Mouse (Mus musculus): ENCODE measurements around the gene Cela3b. TPM values are rescaled to one million over a fixed set of nuclear protein-coding genes. Genes with fewer than 3 reads are reported as not detected.

Gene Cela3b
- total and polyA plus RNA-seq, 3 experiments, result not detected

DNA sequence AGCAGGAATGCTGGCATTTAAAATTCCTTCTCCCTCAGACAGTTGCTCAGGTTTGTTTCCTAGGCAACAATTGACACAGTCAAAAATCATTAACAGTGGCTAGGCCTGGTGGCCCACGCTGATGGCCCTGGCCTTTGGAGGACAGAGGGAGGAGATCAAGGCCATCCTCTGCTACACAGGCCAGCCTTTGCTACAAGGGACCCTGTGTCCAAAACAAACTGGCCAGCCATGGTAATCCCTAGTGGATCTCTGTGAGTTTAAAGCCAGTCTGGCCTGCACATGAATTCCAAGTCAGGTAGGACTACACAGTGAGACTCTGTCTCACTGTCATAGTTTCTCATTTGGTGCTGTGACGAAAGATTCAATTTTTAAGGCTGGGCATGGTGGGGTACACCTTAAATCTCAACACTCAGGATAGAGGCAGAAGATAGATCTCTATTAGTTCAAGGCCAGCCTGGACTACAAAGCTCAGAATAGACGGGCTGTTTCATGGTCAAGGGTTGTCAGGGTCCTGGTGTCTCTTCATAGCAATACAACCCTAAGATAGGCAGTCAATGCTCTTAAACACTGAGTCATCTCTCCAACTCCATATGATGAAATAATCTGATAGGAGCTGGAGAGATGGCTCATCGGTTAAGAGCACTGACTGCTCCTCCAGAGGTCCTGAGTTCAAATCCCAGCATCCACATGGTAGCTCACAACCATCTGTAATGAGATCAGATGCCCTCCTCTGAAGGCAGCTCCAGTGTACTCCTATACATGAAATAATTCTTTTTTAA lies 52.6 kb downstream of the Cela3b start:
- Histone ChIP-seq H3K27me3 (replicated peaks) (no peaks in the 10 kb centered on the region), H3K27ac (ENCODE audit: insufficient read depth, low read depth) (no peak overlapping the region), H3K4me2 (ENCODE audit: insufficient read depth, low read depth, poor library complexity, severe bottlenecking) (no peak overlapping the region), H3K4me3 (replicated peaks in 1 of 3; ENCODE audit: low read depth in 2 of 3, low read length in 2 of 3, poor library complexity in 1 of 3) (no peak overlapping the region), H3K4me1 (ENCODE audit: control insufficient read depth in 1 of 2, insufficient read depth in 2 of 2) (peaks cover 11% of the 10 kb centered on the region in 2 experiments), H3K79me2 (replicated peaks; ENCODE audit: control insufficient read depth, extremely low read depth, insufficient read depth, poor library complexity, severe bottlenecking) (peaks cover 6% of the 10 kb centered on the region; the same call in 1 of the 2 replicates), H3K9ac (ENCODE audit: insufficient read depth, low read depth) (no peak overlapping the region), H3K9me3 (replicated peaks; ENCODE audit: low read length) (no peaks in the 10 kb centered on the region), H3K36me3 (replicated peaks in 1 of 2; ENCODE audit: control insufficient read depth in 1 of 2, insufficient read depth in 1 of 2, low read length in 1 of 2) (peaks cover 0 to 13% of the 10 kb centered on the region in 2 experiments)
- dilution Hi-C loops (cut with MboI; ENCODE audit: extremely low pct_ligation_motif_present, extremely low pct_unique_long_range_greater_than_20kb, low sequenced_read_pairs) (no loop called here), in situ Hi-C loops (cut with MboI; ENCODE audit: low pct_ligation_motif_present, low pct_unique_long_range_greater_than_20kb, low sequenced_read_pairs) (no loop called here)
- no peak for TF ChIP-seq JUN (IDR thresholded peaks at IDR 0.05; ENCODE audit: insufficient read depth, low read depth, low read length)
- no peak for TF ChIP-seq ZNF384 (IDR thresholded peaks at IDR 0.05; ENCODE audit: low read depth, low read length)
- TF ChIP-seq KAT2A (IDR thresholded peaks at IDR 0.05; ENCODE audit: insufficient replicate concordance, low read length), result no peak
- TF ChIP-seq UBTF (IDR thresholded peaks at IDR 0.05; ENCODE audit: low read depth, low read length), result no peak
- TF ChIP-seq SMC3 (IDR thresholded peaks at IDR 0.05; ENCODE audit: low read depth, low read length), result no peak
- no peak for TF ChIP-seq ZC3H11A (IDR thresholded peaks at IDR 0.05; ENCODE audit: low read depth, low read length)
- TF ChIP-seq MAZ (IDR thresholded peaks at IDR 0.05; ENCODE audit: low read depth, low read length), result no peak
- TF ChIP-seq MAX (IDR thresholded peaks at IDR 0.05; ENCODE audit: low read length), result no peak
- TF ChIP-seq USF2 (conservative IDR thresholded peaks at IDR 0.05; ENCODE audit: low read depth, low read length), result no peak
- TF ChIP-seq MYC (IDR thresholded peaks at IDR 0.05; ENCODE audit: low read depth, low read length), result no peak
- no peak for DNase-seq (ENCODE audit: extremely low read depth)

DNA sequence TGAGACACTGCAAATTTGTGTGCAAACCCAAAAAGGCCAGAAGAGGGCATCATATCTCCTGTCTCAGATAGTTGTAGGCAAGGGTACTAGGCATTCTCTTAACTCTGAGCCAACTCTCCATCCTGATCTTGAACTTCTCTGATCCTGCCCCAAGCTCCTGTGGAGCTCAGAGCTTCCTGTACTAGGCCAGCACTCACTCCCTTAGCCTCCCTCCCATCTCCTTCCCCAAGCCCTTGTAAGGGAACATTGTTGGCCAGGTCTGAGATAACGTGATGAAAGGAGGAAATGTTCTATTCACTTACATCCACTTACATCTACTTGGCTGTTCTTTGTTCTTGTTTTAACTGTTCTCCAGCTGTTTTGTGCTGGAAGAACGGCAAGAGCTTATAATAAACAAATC lies 53.6 kb downstream of the Cela3b start:
- no peaks in the 10 kb centered on the region for H3K9me3 ChIP-seq (replicated peaks; ENCODE audit: low read length)
- H3K4me1 ChIP-seq (ENCODE audit: control insufficient read depth in 1 of 2, insufficient read depth in 2 of 2), result peaks cover 11% of the 10 kb centered on the region in 2 experiments
- H3K79me2 ChIP-seq (replicated peaks; ENCODE audit: control insufficient read depth, extremely low read depth, insufficient read depth, poor library complexity, severe bottlenecking), result peaks cover 6% of the 10 kb centered on the region; the same call in 1 of the 2 replicates
- H3K27me3 ChIP-seq (replicated peaks), result no peaks in the 10 kb centered on the region
- no peak overlapping the region for H3K27ac ChIP-seq (ENCODE audit: insufficient read depth, low read depth)
- H3K4me2 ChIP-seq (ENCODE audit: insufficient read depth, low read depth, poor library complexity, severe bottlenecking), result no peak overlapping the region
- DNase-seq (ENCODE audit: extremely low read depth), result no peak
- TF ChIP-seq NELFE (IDR thresholded peaks at IDR 0.05; ENCODE audit: low read depth, low read length) (no peak), CTCF (conservative IDR thresholded peaks at IDR 0.05 in 1 of 2, IDR thresholded peaks at IDR 0.05 in 1 of 2; ENCODE audit: low read depth in 2 of 2, low read length in 2 of 2) (peak in 1 of 2 experiments; percentile 27; a peak in 2 of 4 replicates), USF2 (conservative IDR thresholded peaks at IDR 0.05; ENCODE audit: low read depth, low read length) (no peak)
- H3K9ac ChIP-seq (ENCODE audit: insufficient read depth, low read depth), result no peak overlapping the region
- no peak overlapping the region for H3K4me3 ChIP-seq (replicated peaks in 1 of 3; ENCODE audit: low read depth in 2 of 3, low read length in 2 of 3, poor library complexity in 1 of 3)
- in situ Hi-C loops (cut with MboI; ENCODE audit: low pct_ligation_motif_present, low pct_unique_long_range_greater_than_20kb, low sequenced_read_pairs), result no loop called here
- dilution Hi-C loops (cut with MboI; ENCODE audit: extremely low pct_ligation_motif_present, extremely low pct_unique_long_range_greater_than_20kb, low sequenced_read_pairs), result no loop called here
- peaks cover 0 to 13% of the 10 kb centered on the region in 2 experiments for H3K36me3 ChIP-seq (replicated peaks in 1 of 2; ENCODE audit: control insufficient read depth in 1 of 2, insufficient read depth in 1 of 2, low read length in 1 of 2)
